Mouse (Mus musculus) heart, embryonic 10.5 days (tissue): ENCODE data around the gene Rack1. TPM values are rescaled to one million over a fixed set of nuclear protein-coding genes. Genes with fewer than 3 reads are reported as not detected.
A peak's percentile ranks its signal among the peaks of the same experiment; 100 is the strongest.
"Not testable (repeated sequence)": the region's sequence is repeated elsewhere in the genome, so short reads cannot be mapped to it uniquely, and the experiment has no call there.

Source experiments
- DNase-seq: peaks from one replicate; pipeline ENCODE4 v3.0.0-alpha.2; 2017; ENCODE audit warnings: low spot score
- H3K27ac ChIP-seq: fragments of 300-500 bp; sonication (generic); 2 replicates; pipeline ENCODE4 v1.5.1; 2016; ENCODE audit warnings: mild to moderate bottlenecking
- H3K27me3 ChIP-seq: fragments of 300-500 bp; sonication (generic); 2 replicates; pipeline ENCODE4 v1.6.1; 2016; ENCODE audit warnings: mild to moderate bottlenecking; ENCODE audit not compliant: poor library complexity, insufficient read depth, severe bottlenecking
- H3K36me3 ChIP-seq: fragments of 300-500 bp; sonication (generic); 2 replicates; pipeline ENCODE4 v1.6.1; 2016; ENCODE audit warnings: mild to moderate bottlenecking, moderate library complexity
- H3K4me1 ChIP-seq: fragments of 300-500 bp; sonication (generic); 2 replicates; pipeline ENCODE4 v1.6.1; 2016; ENCODE audit warnings: mild to moderate bottlenecking
- H3K4me3 ChIP-seq: fragments of 300-500 bp; sonication (generic); 2 replicates; pipeline ENCODE4 v1.5.1; 2016; ENCODE audit warnings: mild to moderate bottlenecking, moderate library complexity
- H3K9me3 ChIP-seq: fragments of 300-500 bp; sonication (generic); 2 replicates; pipeline ENCODE4 v1.6.1; 2016; ENCODE audit warnings: mild to moderate bottlenecking, moderate library complexity
- WGBS: fragments of 180-500 bp; shearing (Covaris S2); methylation state at CpG from one replicate; pipeline ENCODE4 v1.1.7; 2016; 5-methylcytosine and 5-hydroxymethylcytosine counted together
- polyA plus RNA-seq: library from polyadenylated mRNA; unstranded; fragments of >200 nt; fragmentation: Nextera tagmentation; extraction: Ambion mirVana; gene quantifications from 2 replicates; pipeline ENCODE4 v1.2.1, GENCODE M21; 2016

Gene Rack1
- polyA plus RNA-seq = 542 and 712 TPM in 2 replicates

DNA sequence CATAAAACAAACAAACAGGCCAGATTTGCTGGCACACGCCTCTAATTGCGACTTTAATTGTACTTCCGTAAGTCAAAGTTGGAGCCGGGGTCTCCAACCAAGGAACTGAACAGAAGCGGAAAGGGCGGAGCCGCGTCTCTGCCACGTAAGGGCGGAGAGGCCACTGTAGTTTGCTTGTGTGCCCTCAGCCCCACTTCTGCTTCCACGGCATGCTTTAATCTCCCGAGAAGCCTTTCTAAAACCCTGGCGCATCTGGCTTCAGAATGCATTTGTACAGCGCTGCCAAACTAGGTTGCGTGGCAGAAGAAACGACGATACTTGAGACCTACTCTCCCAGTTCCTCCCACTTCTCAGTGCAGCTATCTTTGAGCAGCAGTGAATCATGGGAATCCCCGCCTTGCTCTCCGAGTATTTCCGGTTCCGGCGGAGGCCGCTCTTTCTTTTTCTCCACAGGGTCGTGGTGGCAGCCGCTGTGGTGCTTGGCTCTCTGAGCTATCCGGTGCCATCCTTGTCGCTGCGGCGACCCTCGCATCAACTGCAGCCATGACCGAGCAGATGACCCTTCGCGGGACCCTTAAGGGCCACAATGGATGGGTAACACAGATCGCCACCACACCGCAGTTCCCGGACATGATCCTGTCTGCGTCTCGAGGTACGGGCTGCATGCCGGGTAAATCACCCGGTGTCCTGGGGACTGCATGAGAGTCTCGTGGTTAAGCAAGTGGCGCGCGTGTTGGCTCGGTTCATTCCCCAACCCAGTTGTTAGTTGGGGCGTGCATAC, at the start of gene Rack1:
TSS of gene Rack1 (plus strand) at position 412 of the 781 bp plus-strand sequence.
- under 1% methylated on average over 47 of the region's 47 CpGs for WGBS
- Histone ChIP-seq H3K4me3 (peak within 1 kb of the TSS; percentile 73), H3K9me3 (no peaks in the 10 kb centered on the region), H3K36me3 (peaks cover 38% of the 10 kb centered on the region), H3K27ac (peak within 1 kb of the TSS; percentile 93), H3K4me1 (peaks cover 31% of the 10 kb centered on the region), H3K27me3 (no peaks in the 10 kb centered on the region)
- DNase-seq = peak; percentile 97

DNA sequence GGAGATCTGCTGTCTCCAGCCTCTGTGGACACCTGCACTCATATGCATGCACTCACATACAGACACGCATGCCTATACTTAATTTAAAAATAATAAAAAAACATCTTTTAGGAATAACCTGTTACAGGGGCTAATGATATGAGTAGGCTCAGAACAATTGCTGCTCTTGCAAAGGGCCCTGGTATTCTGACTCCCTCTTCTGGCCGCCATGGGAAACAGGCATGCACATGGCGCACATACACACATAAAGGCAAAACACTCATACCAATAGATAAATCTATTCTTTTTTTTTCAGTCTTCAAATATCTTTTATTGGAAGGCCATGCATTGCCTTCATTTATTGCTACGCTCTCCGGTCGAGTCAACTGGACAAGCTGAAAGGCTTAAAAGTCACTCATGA, 49.7 kb upstream of the Rack1 start:
- DNase-seq = no peak
- Histone ChIP-seq H3K27ac (no peak overlapping the region), H3K4me3 (no peak overlapping the region), H3K4me1 (no peaks in the 10 kb centered on the region), H3K9me3 (no peaks in the 10 kb centered on the region), H3K36me3 (no peaks in the 10 kb centered on the region), H3K27me3 (no peaks in the 10 kb centered on the region)
- WGBS = 90% methylated on average over 6 of the region's 6 CpGs

DNA sequence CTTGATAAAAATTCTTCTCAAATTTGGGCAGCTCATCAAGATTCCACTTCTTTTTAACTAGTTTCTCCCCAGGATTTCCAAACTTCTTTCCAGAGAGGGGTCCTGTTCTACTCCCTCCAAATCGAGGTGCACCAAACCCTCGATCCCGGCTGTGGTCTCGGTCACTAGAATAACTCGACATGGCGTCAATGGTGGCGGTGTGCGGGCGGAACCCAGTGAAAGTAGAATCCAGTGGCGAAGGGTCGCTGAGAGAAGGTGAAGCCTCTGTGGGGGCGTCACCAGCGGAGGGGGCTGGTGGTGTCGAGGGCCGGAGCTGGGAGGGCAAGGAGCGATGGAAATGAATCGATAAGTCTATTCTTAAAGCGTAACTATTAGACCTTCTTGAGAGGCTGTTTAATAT, 46.6 kb upstream of the Rack1 start:
- H3K4me1 ChIP-seq = not testable (repeated sequence)

DNA sequence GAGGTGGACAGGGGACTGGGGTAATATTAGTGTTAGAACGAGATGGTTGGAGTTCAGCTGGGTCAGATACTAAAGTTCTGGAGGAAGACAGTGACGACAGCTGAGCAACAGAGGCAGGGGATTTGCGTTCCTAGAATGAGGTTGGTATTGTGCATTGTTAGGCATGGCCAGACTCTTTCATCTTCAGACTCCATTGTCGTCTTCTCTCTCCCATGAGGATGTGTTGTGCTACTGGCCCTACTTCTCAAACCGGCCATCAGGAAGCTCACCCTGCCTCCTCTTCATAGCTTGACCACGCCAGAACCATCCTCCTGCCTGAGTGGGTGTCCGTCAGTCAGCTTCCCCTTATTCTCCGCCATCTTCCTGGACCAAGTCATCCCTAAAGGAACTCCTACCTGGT, 41.1 kb upstream of the Rack1 start:
- Histone ChIP-seq H3K4me1 (no peaks in the 10 kb centered on the region), H3K36me3 (no peaks in the 10 kb centered on the region), H3K4me3 (no peak overlapping the region), H3K27ac (no peak overlapping the region), H3K27me3 (no peaks in the 10 kb centered on the region), H3K9me3 (no peaks in the 10 kb centered on the region)
- DNase-seq = peak; percentile 62
- 79% methylated on average over 8 of the region's 8 CpGs for WGBS

More for the DNA sequence above, 46.6 kb upstream of the Rack1 start:
- H3K9me3 ChIP-seq, H3K4me3 ChIP-seq, H3K27me3 ChIP-seq, H3K27ac ChIP-seq, H3K36me3 ChIP-seq: not testable (repeated sequence)
- DNase-seq = peak; percentile 53
- 86% methylated on average over 18 of the region's 18 CpGs for WGBS

DNA sequence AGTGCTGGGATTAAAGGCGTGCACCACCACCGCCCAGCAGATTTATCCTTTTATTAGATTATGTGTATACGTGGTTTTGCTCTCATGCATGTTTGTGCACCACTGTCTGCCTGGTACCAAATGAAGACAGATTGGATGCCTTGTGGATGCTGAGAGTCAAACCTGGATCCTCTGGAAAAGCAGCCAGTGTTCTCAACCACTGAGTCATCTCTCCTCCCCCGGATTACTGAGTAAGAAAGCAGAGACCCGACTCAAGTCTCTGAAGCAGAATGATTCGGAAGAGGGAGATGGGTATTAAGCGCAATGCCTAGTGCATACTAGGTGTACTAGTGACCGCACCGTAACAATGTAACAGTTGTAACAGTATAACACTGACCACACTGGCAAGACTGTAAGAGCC, 36.0 kb upstream of the Rack1 start:
- no peak overlapping the region for H3K4me3 ChIP-seq
- no peaks in the 10 kb centered on the region for H3K27me3 ChIP-seq
- WGBS = 87% methylated on average over 9 of the region's 9 CpGs
- H3K4me1 ChIP-seq = no peaks in the 10 kb centered on the region
- H3K36me3 ChIP-seq = no peaks in the 10 kb centered on the region
- no peak overlapping the region for H3K27ac ChIP-seq
- DNase-seq = no peak
- no peaks in the 10 kb centered on the region for H3K9me3 ChIP-seq

DNA sequence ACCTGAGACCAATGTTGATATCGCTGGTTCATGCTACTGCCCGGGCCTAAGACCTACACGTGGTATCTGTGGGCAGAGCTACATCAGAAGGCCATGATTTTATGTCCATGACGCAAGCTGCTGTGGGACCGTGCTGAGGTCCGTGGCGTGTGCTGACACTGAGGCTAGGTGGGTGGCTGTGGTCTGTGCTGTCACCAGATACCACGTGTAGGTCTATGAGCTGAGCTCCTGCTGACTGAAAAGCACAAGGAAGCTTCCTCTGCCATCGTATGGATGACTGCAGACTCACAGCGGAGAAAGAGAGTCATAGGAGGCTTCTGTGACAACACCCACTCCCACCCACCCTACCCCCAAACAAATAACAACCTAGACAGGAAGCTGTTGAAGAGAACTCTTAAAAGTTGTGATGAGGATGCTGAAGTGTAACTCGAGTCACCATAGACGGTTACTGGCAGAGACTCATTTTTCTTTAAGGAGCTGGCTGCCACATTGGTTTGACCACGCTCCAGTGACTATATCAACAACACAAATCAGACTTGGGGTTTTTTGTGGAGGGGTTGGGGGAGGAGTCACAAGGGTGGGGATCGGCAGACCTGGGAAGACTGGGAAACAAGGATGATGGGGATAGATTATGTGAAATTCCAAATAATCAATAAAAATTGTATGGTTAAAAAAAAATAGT, 32.8 kb upstream of the Rack1 start:
- Histone ChIP-seq H3K4me1 (no peaks in the 10 kb centered on the region), H3K4me3 (no peak overlapping the region), H3K9me3 (no peaks in the 10 kb centered on the region), H3K36me3 (no peaks in the 10 kb centered on the region), H3K27ac (no peak overlapping the region), H3K27me3 (no peaks in the 10 kb centered on the region)
- no peak for DNase-seq
- WGBS = 84% methylated on average over 14 of the region's 14 CpGs

DNA sequence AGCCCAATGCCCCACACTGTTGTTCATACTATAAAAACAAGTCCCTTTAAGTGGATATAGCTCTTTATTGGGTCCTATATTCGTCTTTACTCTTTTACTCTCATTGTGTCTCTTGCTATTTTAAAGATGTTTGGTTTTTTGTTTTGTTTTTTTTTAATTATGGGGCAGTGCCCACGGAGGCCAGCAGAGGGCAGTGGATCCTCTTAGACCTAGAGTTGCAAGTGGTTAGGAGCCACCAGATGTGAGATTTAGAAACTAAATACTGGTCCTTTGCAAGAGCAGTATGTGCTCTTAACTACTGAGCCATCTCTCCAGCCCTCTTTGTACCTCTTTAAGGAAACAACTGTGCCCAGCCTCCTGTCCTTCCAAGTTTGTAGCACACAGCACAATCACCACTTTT, 28.4 kb upstream of the Rack1 start:
- Histone ChIP-seq H3K9me3 (no peaks in the 10 kb centered on the region), H3K4me3 (no peak overlapping the region), H3K4me1 (no peaks in the 10 kb centered on the region), H3K36me3 (no peaks in the 10 kb centered on the region), H3K27ac (no peak overlapping the region), H3K27me3 (no peaks in the 10 kb centered on the region)
- no peak for DNase-seq
- 7% methylated on average over 2 of the region's 2 CpGs for WGBS

DNA sequence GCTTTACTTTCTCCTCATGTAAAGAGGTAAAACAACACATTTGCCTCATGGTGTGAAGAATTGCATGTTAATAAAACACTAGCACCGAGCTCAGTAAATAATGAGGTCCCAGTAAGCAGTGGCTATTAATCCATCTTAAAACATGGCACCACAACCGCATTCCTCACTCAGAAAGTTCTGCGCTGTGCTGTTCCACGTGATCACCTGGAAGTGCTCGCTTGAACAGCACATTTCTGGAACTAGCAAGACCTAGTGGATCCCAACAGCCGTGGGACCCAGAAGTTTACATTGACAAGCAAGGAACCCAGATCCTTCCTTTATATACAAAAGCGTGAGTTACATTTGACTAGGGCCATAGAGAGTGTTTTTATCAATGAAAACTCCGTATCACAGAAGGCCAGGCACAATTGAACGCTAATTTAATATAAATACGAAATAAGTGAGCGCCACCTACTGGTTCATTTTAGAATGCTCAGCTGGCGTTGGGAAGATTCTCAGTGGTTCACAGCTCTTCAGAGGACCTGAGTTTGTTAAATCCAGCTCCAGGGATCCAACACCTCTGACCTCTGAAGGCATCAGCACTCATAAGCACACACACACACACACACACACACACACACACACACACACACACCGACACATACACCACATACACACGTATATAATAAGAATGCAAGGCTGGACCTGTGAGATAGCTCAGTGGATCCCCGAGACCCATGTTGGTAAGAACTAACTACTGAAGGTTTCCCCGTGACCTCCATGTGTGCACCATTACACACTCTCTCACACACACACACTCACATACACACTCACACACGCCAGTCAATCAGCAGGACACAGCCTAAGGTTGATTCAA, 25.5 kb upstream of the Rack1 start:
- 38% methylated on average over 17 of the region's 17 CpGs for WGBS
- no peaks in the 10 kb centered on the region for H3K27me3 ChIP-seq
- H3K4me3 ChIP-seq = no peak overlapping the region

DNA sequence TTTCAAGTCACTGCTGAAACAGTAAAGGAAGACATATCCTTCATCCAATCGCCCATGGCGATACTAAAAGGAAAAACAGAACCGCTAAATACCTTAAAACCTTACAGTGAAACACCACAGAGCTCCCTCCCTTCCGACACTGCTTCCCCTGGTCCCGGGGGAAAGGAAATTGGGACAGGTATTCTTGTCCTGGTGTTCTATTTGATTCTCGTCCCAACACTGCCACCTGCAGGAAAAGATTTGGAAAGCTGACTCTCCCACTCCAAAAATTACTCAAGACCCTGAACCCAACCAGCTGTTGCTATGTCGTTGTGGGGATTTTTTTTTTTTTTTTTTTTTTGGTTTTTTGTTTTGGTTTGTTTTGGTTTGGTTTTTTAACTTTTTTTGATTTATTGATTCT, 24.6 kb upstream of the Rack1 start:
- Histone ChIP-seq H3K36me3 (no peaks in the 10 kb centered on the region), H3K27ac (no peak overlapping the region), H3K4me3 (no peak overlapping the region), H3K27me3 (no peaks in the 10 kb centered on the region), H3K9me3 (no peaks in the 10 kb centered on the region), H3K4me1 (no peaks in the 10 kb centered on the region)
- no peak for DNase-seq
- 1% methylated on average over 7 of the region's 7 CpGs for WGBS

More for the DNA sequence above, 25.5 kb upstream of the Rack1 start:
- no peaks in the 10 kb centered on the region for H3K9me3 ChIP-seq
- no peak for DNase-seq
- H3K27ac ChIP-seq = no peak overlapping the region
- no peaks in the 10 kb centered on the region for H3K4me1 ChIP-seq
- H3K36me3 ChIP-seq = no peaks in the 10 kb centered on the region

DNA sequence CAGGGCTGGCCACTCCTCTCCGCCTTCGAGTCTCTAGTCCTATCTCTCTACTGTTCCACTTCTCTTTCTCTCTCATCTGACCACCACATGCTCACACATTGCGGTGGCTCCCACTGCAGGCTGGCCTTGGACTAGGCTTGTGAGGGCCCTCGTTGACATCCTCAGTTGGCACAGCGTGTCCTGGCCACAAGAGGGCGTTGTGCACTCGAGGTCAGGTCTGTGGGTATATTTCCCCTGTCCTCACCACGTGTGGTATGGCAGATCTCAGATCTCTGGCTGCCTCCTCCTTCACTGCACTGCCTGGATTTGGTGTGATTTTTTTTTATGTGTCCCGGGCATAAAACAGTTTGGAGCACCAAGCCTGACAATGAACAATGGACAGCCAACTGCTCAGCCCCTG, 23.5 kb upstream of the Rack1 start:
- H3K27ac ChIP-seq = no peak overlapping the region
- no peaks in the 10 kb centered on the region for H3K4me1 ChIP-seq
- H3K4me3 ChIP-seq = no peak overlapping the region
- no peaks in the 10 kb centered on the region for H3K36me3 ChIP-seq
- H3K9me3 ChIP-seq = no peaks in the 10 kb centered on the region
- H3K27me3 ChIP-seq = no peaks in the 10 kb centered on the region
- no peak for DNase-seq
- 40% methylated on average over 9 of the region's 9 CpGs for WGBS

DNA sequence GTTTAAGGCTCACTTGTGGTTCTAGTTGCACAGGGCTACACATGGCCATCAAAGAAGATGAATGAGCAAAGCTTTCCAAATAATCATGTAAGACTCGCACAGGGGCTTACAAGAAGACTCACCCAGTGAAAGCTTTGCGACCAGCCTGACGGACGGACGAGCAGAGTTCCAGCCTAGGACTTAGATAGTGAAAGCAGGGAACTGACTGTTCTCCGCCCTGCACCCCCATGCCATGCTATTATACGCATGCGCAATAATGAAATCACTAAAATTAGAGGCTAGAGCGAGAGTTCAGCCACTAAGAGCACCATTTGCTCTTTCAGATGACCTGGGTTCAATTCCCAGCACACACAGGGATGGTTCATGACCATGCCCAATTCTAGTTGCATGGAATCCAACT, 22.8 kb upstream of the Rack1 start:
- no peak overlapping the region for H3K27ac ChIP-seq
- H3K36me3 ChIP-seq = no peaks in the 10 kb centered on the region
- H3K27me3 ChIP-seq = no peaks in the 10 kb centered on the region
- no peak overlapping the region for H3K4me3 ChIP-seq
- no peak for DNase-seq
- no peaks in the 10 kb centered on the region for H3K4me1 ChIP-seq
- WGBS = 83% methylated on average over 9 of the region's 9 CpGs
- H3K9me3 ChIP-seq = no peaks in the 10 kb centered on the region

DNA sequence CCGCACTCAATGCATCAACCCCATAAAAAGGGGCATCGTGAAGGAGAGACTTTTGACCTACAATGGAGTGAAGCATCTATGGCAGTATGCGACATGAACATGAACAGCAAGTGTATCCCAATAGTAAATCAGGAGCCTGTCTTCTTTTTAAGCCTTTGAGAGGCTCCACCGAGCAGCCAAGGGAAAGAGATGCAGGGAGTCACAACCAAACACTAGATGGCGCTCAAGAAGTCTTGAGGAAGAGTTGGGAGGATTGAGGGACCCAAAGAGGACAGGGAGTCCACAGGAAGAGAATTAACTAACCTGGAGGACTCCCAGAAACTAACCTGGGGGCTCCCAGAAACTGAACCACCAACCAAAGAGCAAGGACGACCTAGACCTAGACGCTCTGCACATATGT, 20.7 kb upstream of the Rack1 start:
- Histone ChIP-seq H3K27ac (no peak overlapping the region), H3K9me3 (no peaks in the 10 kb centered on the region), H3K36me3 (no peaks in the 10 kb centered on the region), H3K4me1 (no peaks in the 10 kb centered on the region), H3K27me3 (no peaks in the 10 kb centered on the region), H3K4me3 (no peak overlapping the region)
- WGBS = 33% methylated on average over 7 of the region's 7 CpGs
- peak; percentile 75 for DNase-seq

DNA sequence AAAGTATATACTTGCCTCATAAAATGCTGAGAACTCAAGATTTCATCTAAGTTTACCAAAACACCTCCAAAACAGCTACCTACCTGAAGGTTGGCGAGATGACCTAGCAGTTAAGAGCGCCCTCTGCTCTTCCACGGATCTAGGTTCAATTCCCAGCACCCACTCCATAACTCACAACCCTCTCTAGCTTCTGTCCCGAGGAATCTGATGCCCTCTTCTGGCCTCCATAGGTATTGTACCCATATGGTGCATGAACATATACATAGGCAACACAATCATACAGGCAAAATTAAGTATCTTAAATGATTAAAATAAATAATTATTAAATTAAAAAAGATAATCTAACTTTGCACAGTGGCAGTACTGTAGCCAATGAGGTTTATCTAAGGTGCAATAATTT, 17.9 kb upstream of the Rack1 start:
- no peak overlapping the region for H3K4me3 ChIP-seq
- DNase-seq = no peak
- no peaks in the 10 kb centered on the region for H3K27me3 ChIP-seq
- no peak overlapping the region for H3K27ac ChIP-seq
- no peaks in the 10 kb centered on the region for H3K36me3 ChIP-seq
- no peaks in the 10 kb centered on the region for H3K9me3 ChIP-seq
- no peaks in the 10 kb centered on the region for H3K4me1 ChIP-seq
- 79% methylated on average over 4 of the region's 4 CpGs for WGBS
